Mouse (Mus musculus) lung, adult 2 months (tissue): Measurements from ENCODE around the gene Rtn4rl1. TPM values are rescaled to one million over a fixed set of nuclear protein-coding genes. Genes with fewer than 3 reads are reported as not detected.

Source experiments
- DNase-seq: peaks from one replicate; pipeline ENCODE4 v3.0.0; 2022
- H3K4me1 ChIP-seq: fragments of 200-500 bp; 2 replicates; pipeline ENCODE4 v1.6.1; 2011; ENCODE audit warnings: low read length; ENCODE audit not compliant: control insufficient read depth, insufficient read depth
- H3K4me3 ChIP-seq: fragments of 200-500 bp; replicated peaks from 2 replicates; pipeline ENCODE3; 2011; ENCODE audit warnings: low read depth, mild to moderate bottlenecking, control low read depth, low read length; ENCODE audit errors: extremely low read depth
- CTCF ChIP-seq: fragments of 200-500 bp; IDR thresholded peaks from 2 replicates; pipeline ENCODE4 v1.5.1; 2011; ENCODE audit warnings: mild to moderate bottlenecking, low read length, control low read depth; ENCODE audit not compliant: insufficient read depth
- POLR2A ChIP-seq: fragments of 200-500 bp; IDR thresholded peaks from 2 replicates; pipeline ENCODE4 v1.6.1; 2011; ENCODE audit warnings: low read depth, mild to moderate bottlenecking, control low read depth, low read length, borderline replicate concordance; ENCODE audit errors: extremely low read depth
- WGBS: fragments of 180-500 bp; shearing (Covaris S2); methylation state at CpG from one replicate; pipeline ENCODE4 v1.1.7; 2018; 5-methylcytosine and 5-hydroxymethylcytosine counted together
- polyA plus RNA-seq: library from polyadenylated mRNA; depleted of rRNA; stranded (reverse); fragments of >200 nt; gene quantifications from 2 replicates; pipeline ENCODE4 v1.2.3, GENCODE M21; 2012

Gene Rtn4rl1
- polyA plus RNA-seq, 1 experiment = 11.6 TPM

DNA sequence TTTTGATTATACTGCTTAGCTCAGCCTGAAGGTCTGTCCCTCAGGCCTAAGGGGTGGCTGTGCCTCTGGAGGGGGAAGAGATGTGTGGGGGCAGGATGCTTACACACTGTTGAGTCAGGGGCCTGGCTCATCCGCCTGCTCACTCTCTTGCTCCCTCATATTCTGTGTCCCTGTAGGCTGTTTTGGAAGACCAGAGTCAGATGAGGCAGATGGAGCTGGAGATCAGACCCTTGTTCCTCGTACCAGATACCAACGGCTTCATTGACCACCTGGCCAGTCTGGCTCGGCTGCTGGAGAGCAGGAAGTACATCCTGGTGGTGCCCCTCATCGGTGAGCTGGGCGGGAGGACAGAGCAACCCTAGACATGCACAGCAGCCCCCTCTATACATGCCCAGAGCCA is 37.6 kb upstream of the Rtn4rl1 start:
- Histone ChIP-seq H3K4me1 (peaks cover 16% of the 10 kb centered on the region), H3K4me3 (no peak overlapping the region)
- TF ChIP-seq CTCF (no peak), POLR2A (no peak)
- no peak for DNase-seq
- 52% methylated on average over 6 of the region's 6 CpGs for WGBS

GRCm38 (mm10) chr11:75156416-75156815 is 37.2 kb upstream of the Rtn4rl1 start:
- TF ChIP-seq POLR2A (no peak), CTCF (no peak)
- 44% methylated on average over 5 of the region's 5 CpGs for WGBS
- H3K4me1 ChIP-seq = peaks cover 16% of the 10 kb centered on the region
- DNase-seq = no peak
- no peak overlapping the region for H3K4me3 ChIP-seq

DNA sequence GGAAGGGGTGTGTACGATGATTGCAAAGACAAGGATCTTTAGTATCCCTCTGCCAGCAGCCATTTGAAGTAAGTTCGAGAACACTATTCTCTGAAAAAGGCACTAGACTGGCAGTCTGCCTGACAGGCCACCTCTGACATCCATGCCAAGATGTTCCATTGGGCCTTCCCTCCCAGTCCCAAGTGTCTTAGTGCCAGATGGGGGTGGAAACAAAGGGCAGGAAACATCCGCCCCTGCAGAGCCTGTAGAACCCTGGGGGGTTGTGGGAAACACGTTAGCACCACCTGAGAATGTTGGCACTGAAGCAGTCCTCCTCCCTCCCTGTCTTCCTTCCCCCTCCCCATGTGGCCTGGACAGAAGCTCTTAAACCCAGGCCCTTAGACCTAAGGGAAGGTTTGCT is 36.5 kb upstream of the Rtn4rl1 start:
- H3K4me1 ChIP-seq = peaks cover 16% of the 10 kb centered on the region
- no peak overlapping the region for H3K4me3 ChIP-seq
- WGBS = 46% methylated on average over 4 of the region's 4 CpGs
- DNase-seq = no peak
- TF ChIP-seq CTCF (no peak), POLR2A (no peak)

GRCm38 (mm10) chr11:75157901-75158300 is 35.7 kb upstream of the Rtn4rl1 start:
- Histone ChIP-seq H3K4me1 (peaks cover 10% of the 10 kb centered on the region), H3K4me3 (no peak overlapping the region)
- no peak for DNase-seq
- 65% methylated on average over 2 of the region's 2 CpGs for WGBS
- TF ChIP-seq POLR2A (no peak), CTCF (no peak)

- DNase-seq = no peak
- Histone ChIP-seq H3K4me3 (no peak overlapping the region), H3K4me1 (peaks cover 6% of the 10 kb centered on the region)
- 72% methylated on average over 14 of the region's 14 CpGs for WGBS
- TF ChIP-seq CTCF (no peak), POLR2A (no peak)
Measured at GRCm38 (mm10) chr11:75158432-75158831, 35.2 kb upstream of the Rtn4rl1 start.

GRCm38 (mm10) chr11:75159564-75159963 is 34.0 kb upstream of the Rtn4rl1 start:
- no peak overlapping the region for H3K4me3 ChIP-seq
- peaks cover 5% of the 10 kb centered on the region for H3K4me1 ChIP-seq
- 50% methylated on average over 2 of the region's 2 CpGs for WGBS
- TF ChIP-seq POLR2A (no peak), CTCF (peak; percentile 71)
- DNase-seq = no peak

- H3K4me3 ChIP-seq = no peak overlapping the region
- no peak for DNase-seq
- WGBS = 76% methylated on average over 7 of the region's 7 CpGs
- peaks cover 8% of the 10 kb centered on the region for H3K4me1 ChIP-seq
- TF ChIP-seq POLR2A (no peak), CTCF (no peak)
Measured at GRCm38 (mm10) chr11:75160954-75161353, 32.6 kb upstream of the Rtn4rl1 start.

DNA sequence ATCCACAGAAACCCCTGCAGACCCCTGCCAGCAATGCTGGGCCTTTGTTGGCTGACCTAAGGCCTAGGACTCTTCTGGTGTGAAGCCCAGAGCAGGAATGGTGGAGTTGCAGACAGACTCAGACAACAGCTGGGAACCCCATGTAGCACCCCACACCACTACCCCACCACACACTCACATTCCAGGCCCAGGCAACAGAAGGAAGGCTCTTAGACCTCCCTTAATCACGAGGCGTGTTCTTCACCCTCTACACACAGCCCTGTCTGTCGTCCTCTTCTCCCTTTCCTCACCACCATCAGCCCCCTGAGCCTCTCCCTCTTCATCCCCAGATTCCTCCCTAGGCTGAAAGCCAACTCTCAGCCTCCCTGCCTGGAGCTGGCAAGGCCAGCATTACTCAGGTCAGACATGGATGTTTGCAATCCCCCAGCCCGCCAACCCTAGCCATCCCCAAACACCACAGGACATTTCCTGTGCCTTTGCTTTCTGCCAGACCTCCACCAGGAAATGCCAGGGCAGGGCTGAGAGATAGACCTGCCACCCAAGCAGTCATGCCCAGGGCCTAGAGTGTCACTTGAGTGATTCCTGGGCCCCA is 32.1 kb upstream of the Rtn4rl1 start:
- H3K4me3 ChIP-seq = no peak overlapping the region
- no peak for TF ChIP-seq POLR2A
- TF ChIP-seq CTCF = no peak
- 50% methylated on average over 4 of the region's 4 CpGs for WGBS
- no peak for DNase-seq
- H3K4me1 ChIP-seq = peaks cover 5% of the 10 kb centered on the region

GRCm38 (mm10) chr11:75162591-75163080 is 30.9 kb upstream of the Rtn4rl1 start:
- no peak for DNase-seq
- 79% methylated on average over 12 of the region's 12 CpGs for WGBS
- Histone ChIP-seq H3K4me3 (no peak overlapping the region), H3K4me1 (peaks cover 10% of the 10 kb centered on the region; the same call in 1 of the 2 replicates)
- TF ChIP-seq CTCF (no peak), POLR2A (no peak)

DNA sequence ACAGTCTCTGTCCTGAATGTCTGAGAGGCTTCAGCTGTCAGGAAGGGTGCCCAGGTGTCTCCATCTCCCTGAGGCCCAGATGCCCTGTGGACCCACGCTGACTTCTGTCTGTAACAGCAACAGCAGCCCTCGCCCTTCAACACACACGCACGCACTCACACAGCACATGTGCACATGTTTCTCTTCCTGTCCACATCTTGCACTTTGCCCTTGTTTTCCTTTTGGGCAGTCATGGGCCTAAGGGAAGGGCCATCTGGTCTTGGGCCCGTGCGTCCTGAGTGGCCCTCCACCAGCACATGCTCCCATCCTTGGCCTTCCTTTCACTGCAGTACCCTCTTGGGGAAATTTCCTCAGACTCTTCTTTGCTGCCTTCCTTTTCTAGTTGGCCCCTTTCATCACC is 30.2 kb upstream of the Rtn4rl1 start:
- 55% methylated on average over 6 of the region's 6 CpGs for WGBS
- Histone ChIP-seq H3K4me3 (no peak overlapping the region), H3K4me1 (peaks cover 8% of the 10 kb centered on the region; the same call in 1 of the 2 replicates)
- no peak for DNase-seq
- TF ChIP-seq CTCF (no peak), POLR2A (no peak)

DNA sequence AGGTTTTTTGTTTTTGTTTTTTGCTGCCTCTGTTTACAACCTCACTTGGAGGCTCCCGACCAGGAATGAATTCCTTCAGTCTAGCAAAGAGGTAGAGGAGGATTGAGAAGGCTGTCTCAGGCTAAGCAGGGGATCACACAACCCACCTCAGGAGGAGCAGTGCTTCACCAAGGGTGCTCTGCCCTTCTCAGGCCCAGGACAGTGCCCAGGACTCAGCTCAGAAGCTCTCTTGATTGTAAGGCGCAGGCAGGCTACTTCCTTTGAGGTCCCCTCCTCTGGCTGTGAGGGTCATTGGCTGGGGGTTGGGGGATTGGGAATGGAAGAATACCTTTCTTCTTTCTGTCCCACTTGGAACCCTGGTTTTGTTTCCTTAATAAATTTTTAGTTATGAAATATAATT is 29.5 kb upstream of the Rtn4rl1 start:
- WGBS = 68% methylated on average over 2 of the region's 2 CpGs
- Histone ChIP-seq H3K4me3 (no peak overlapping the region), H3K4me1 (peaks cover 8% of the 10 kb centered on the region; the same call in 1 of the 2 replicates)
- no peak for TF ChIP-seq POLR2A
- TF ChIP-seq CTCF = no peak
- DNase-seq = no peak
